Mouse (Mus musculus) CD4-positive, CD25-positive, alpha-beta regulatory T cell (primary cell): Measurements from ENCODE around the gene Zfp982. TPM values are rescaled to one million over a fixed set of nuclear protein-coding genes. Genes with fewer than 3 reads are reported as not detected.

Experiments
- polyA plus RNA-seq: library from polyadenylated mRNA; unstranded; fragments of 100-300 nt; shearing (Covaris generic); gene quantifications from one replicate; pipeline ENCODE4 v1.2.1, GENCODE M21; 2017

The Zfp982 gene
- 0.89 TPM for polyA plus RNA-seq

GRCm38 (mm10) chr4:147492117-147492516 is at the start of gene Zfp982:
Gene Zfp982 (plus strand): TSS chr4:147492417.

GRCm38 (mm10) chr4:147539918-147540317 is 47.7 kb downstream of the Zfp982 start, which contains the start of gene Gm16503:
Gene Gm16503 (plus strand): TSS chr4:147540218.

GRCm38 (mm10) chr4:147553071-147553470 is 60.9 kb downstream of the Zfp982 start, which contains the start of gene Zfp985:
Gene Zfp985 (plus strand): TSS chr4:147553277.

Other genes with a start within 250 kb of the Zfp982 start
- 0.47 TPM for gene Zfp988, start 186.7 kb upstream of the Zfp982 start, polyA plus RNA-seq
- not detected for gene Zfp978, start 131.1 kb upstream of the Zfp982 start, polyA plus RNA-seq
- gene Gm16503, start 47.8 kb downstream of the Zfp982 start, polyA plus RNA-seq, result 0.38 TPM
- gene Zfp985, start 60.9 kb downstream of the Zfp982 start, polyA plus RNA-seq, result 0.66 TPM
- gene Zfp979, start 150.1 kb downstream of the Zfp982 start, polyA plus RNA-seq, result 0.26 TPM
- gene Zfp534, start 210.1 kb downstream of the Zfp982 start, polyA plus RNA-seq, result not detected